Mouse (Mus musculus) left cerebral cortex, adult 2 months (tissue): ENCODE measurements around the gene D430041D05Rik. TPM values are rescaled to one million over a fixed set of nuclear protein-coding genes. Genes with fewer than 3 reads are reported as not detected.

Experiments
- DNase-seq, 2 experiments: peaks; one replicate each; pipeline ENCODE4 v3.0.0; 2021 to 2022; ENCODE audit warnings: low spot score in 2 of 2, mixed read lengths in 1 of 2; ENCODE audit errors: extremely low spot score in 1 of 2
- H3K27ac ChIP-seq: fragments of 200-600 bp; 2 replicates; pipeline ENCODE4 v1.8.1; 2022
- H3K4me3 ChIP-seq: fragments of 200-600 bp; 2 replicates; pipeline ENCODE4 v1.8.1; 2022
- CTCF ChIP-seq: fragments of 200-600 bp; IDR thresholded peaks from 2 replicates; pipeline ENCODE4 v1.8.1; 2022; ENCODE audit warnings: antibody characterized with exemption, mild to moderate bottlenecking, moderate library complexity
- intact Hi-C: fragments of 180-260 bp; cut with DNase I; formaldehyde crosslinking; loops from one replicate; pipeline ENCODE4 v1.15.1; 2025
- total RNA-seq, 2 experiments: library from RNA; stranded (reverse); gene quantifications; 2 replicates each; pipeline ENCODE4 v1.2.3; 2021

The D430041D05Rik gene
- total RNA-seq, 2 experiments from 2014 or later, result 121 to 123 TPM

- peak; percentile 59 to 61 for DNase-seq
- peak overlapping the region; percentile 85 for H3K27ac ChIP-seq
Measured at GRCm38 (mm10) chr2:104176979-104177704, 233.7 kb downstream of the D430041D05Rik start.

GRCm38 (mm10) chr2:104176166-104176978 is 234.4 kb downstream of the D430041D05Rik start:
- H3K27ac ChIP-seq, result peak overlapping the region; percentile 85
- no peak overlapping the region for H3K4me3 ChIP-seq
- intact Hi-C loops, result loop anchor here (5.0 kb wide), 1 partner anchor 156 kb away; no protein-coding TSS in a partner anchor
- no peak for TF ChIP-seq CTCF
- no peak for DNase-seq

More at GRCm38 (mm10) chr2:104176979-104177704, 233.7 kb downstream of the D430041D05Rik start:
- no peak for TF ChIP-seq CTCF
- no peak overlapping the region for H3K4me3 ChIP-seq
- intact Hi-C loops, result loop anchor here (5.0 kb wide), 1 partner anchor 155 kb away; no protein-coding TSS in a partner anchor

- intact Hi-C loops, result loop anchor here (5.0 kb wide), 1 partner anchor 157 kb away; no protein-coding TSS in a partner anchor
- no peak for DNase-seq
Measured at GRCm38 (mm10) chr2:104175476-104176165, 235.2 kb downstream of the D430041D05Rik start.

GRCm38 (mm10) chr2:104173431-104173830 is 237.4 kb downstream of the D430041D05Rik start:
- no peak for DNase-seq
- no peak; the same call in none of the 2 replicates for TF ChIP-seq CTCF
- intact Hi-C loops, result no loop called here
- H3K27ac ChIP-seq, result peak overlapping the region; percentile 59; the same call in 1 of the 2 replicates
- H3K4me3 ChIP-seq, result no peak overlapping the region

More at GRCm38 (mm10) chr2:104175476-104176165, 235.2 kb downstream of the D430041D05Rik start:
- no peak overlapping the region for H3K4me3 ChIP-seq
- H3K27ac ChIP-seq, result peak overlapping the region; percentile 7; the same call in 1 of the 2 replicates
- TF ChIP-seq CTCF, result no peak

- TF ChIP-seq CTCF, result no peak
- Histone ChIP-seq H3K27ac (peak overlapping the region; percentile 59), H3K4me3 (no peak overlapping the region)
- no peak for DNase-seq
- intact Hi-C loops, result no loop called here
Measured at GRCm38 (mm10) chr2:104172695-104173348, 238.0 kb downstream of the D430041D05Rik start.

- Histone ChIP-seq H3K27ac (no peak overlapping the region), H3K4me3 (no peak overlapping the region)
- no peak for TF ChIP-seq CTCF
- no peak for DNase-seq
- intact Hi-C loops, result no loop called here
Measured at GRCm38 (mm10) chr2:104168186-104168896, 242.5 kb downstream of the D430041D05Rik start.

GRCm38 (mm10) chr2:104167765-104168164 is 243.0 kb downstream of the D430041D05Rik start:
- no peak overlapping the region for H3K27ac ChIP-seq
- no peak for TF ChIP-seq CTCF
- intact Hi-C loops, result no loop called here

GRCm38 (mm10) chr2:104165631-104166030 is 245.2 kb downstream of the D430041D05Rik start:
- intact Hi-C loops, result no loop called here
- no peak overlapping the region for H3K27ac ChIP-seq
- no peak overlapping the region for H3K4me3 ChIP-seq
- TF ChIP-seq CTCF, result no peak
- DNase-seq, result no peak

More at GRCm38 (mm10) chr2:104167765-104168164, 243.0 kb downstream of the D430041D05Rik start:
- no peak overlapping the region for H3K4me3 ChIP-seq
- DNase-seq, result no peak

- intact Hi-C loops, result no loop called here
- no peak overlapping the region for H3K27ac ChIP-seq
- no peak overlapping the region for H3K4me3 ChIP-seq
- TF ChIP-seq CTCF, result no peak
- DNase-seq, result no peak
Measured at GRCm38 (mm10) chr2:104163978-104164487, 246.8 kb downstream of the D430041D05Rik start.

- intact Hi-C loops, result no loop called here
- H3K4me3 ChIP-seq, result no peak overlapping the region
- H3K27ac ChIP-seq, result no peak overlapping the region
- DNase-seq, result no peak
- TF ChIP-seq CTCF, result no peak
Measured at GRCm38 (mm10) chr2:104163418-104163817, 247.4 kb downstream of the D430041D05Rik start.
